Mouse (Mus musculus) liver, embryonic 14.5 days (tissue): ENCODE results near the gene 2310061I04Rik. TPM values are rescaled to one million over a fixed set of nuclear protein-coding genes. Genes with fewer than 3 reads are reported as not detected.

ENCODE experiments used
- ATAC-seq: fragments of 200-750 bp; cut with Nextera tagmentation; 2 replicates; pipeline ENCODE4 v1.8.0; 2017; ENCODE audit warnings: moderate number of reproducible peaks, mild to moderate bottlenecking, moderate library complexity; ENCODE audit not compliant: insufficient read depth
- DNase-seq, 3 experiments: peaks; one replicate each; pipeline ENCODE4 v3.0.0-alpha.2; 2012 to 2013; ENCODE audit warnings: low read depth in 3 of 3, low spot score in 3 of 3
- H3K27ac ChIP-seq: fragments of 300-500 bp; sonication (generic); 2 replicates; pipeline ENCODE4 v1.5.1; 2014; ENCODE audit warnings: moderate library complexity, mild to moderate bottlenecking, control low read depth, inconsistent platforms
- H3K27me3 ChIP-seq: fragments of 300-500 bp; sonication (generic); 2 replicates; pipeline ENCODE4 v1.6.1; 2014; ENCODE audit warnings: mild to moderate bottlenecking, low read length, moderate library complexity; ENCODE audit not compliant: control insufficient read depth, insufficient read depth
- H3K36me3 ChIP-seq: fragments of 300-500 bp; sonication (generic); replicated peaks from 2 replicates; pipeline ENCODE4 v1.6.1; 2014; ENCODE audit warnings: low read depth; ENCODE audit not compliant: control insufficient read depth, insufficient read depth
- H3K4me1 ChIP-seq, 2 experiments: fragments of 200-500 bp in 1 of 2; fragments of 300-500 bp in 1 of 2; sonication (generic) in 1 of 2; replicated peaks; 2 replicates each; pipeline ENCODE4 v1.6.1; 2012 to 2014; ENCODE audit warnings: antibody characterized with exemption in 1 of 2, inconsistent platforms in 1 of 2, low read length in 1 of 2; ENCODE audit not compliant: control insufficient read depth in 2 of 2, insufficient read depth in 2 of 2
- H3K4me2 ChIP-seq: fragments of 300-500 bp; sonication (generic); 2 replicates; pipeline ENCODE4 v1.6.1; 2014; ENCODE audit warnings: low read depth, mild to moderate bottlenecking, control low read depth, moderate library complexity
- H3K4me3 ChIP-seq, 2 experiments: fragments of 200-500 bp in 1 of 2; fragments of 300-500 bp in 1 of 2; sonication (generic) in 1 of 2; 2 replicates each; pipeline ENCODE4 v1.5.1; 2012 to 2014; ENCODE audit warnings: low read depth in 2 of 2, low read length in 2 of 2, mild to moderate bottlenecking in 2 of 2, control low read depth in 1 of 2, inconsistent platforms in 1 of 2, moderate library complexity in 1 of 2; ENCODE audit not compliant: insufficient read depth in 1 of 2
- H3K9ac ChIP-seq: fragments of 300-500 bp; sonication (generic); replicated peaks from 2 replicates; pipeline ENCODE4 v1.6.1; 2014; ENCODE audit warnings: mild to moderate bottlenecking, control low read depth, moderate library complexity
- H3K9me3 ChIP-seq: fragments of 300-500 bp; sonication (generic); 2 replicates; pipeline ENCODE4 v1.6.1; 2016; ENCODE audit warnings: low read length, mixed read lengths; ENCODE audit not compliant: control insufficient read depth
- CTCF ChIP-seq: IDR thresholded peaks from 2 replicates; pipeline ENCODE4 v1.5.1; 2016; ENCODE audit warnings: antibody characterized with exemption, low read depth, control low read depth
- EP300 ChIP-seq: IDR thresholded peaks from 2 replicates; pipeline ENCODE4 v1.6.1; 2016; ENCODE audit warnings: antibody characterized with exemption, low read depth
- WGBS: fragments of 180-500 bp; shearing (Covaris S2); extraction: QIAGEN DNeasy Blood & Tissue Kit; methylation state at CpG from one replicate; pipeline ENCODE4 v1.1.7; 2014; ENCODE audit not compliant: insufficient replicate concordance; 5-methylcytosine and 5-hydroxymethylcytosine counted together
- polyA plus RNA-seq, 2 experiments: library from polyadenylated mRNA; depleted of rRNA in 1 of 2; stranded (reverse) in 1 of 2; unstranded in 1 of 2; fragments of >200 nt; fragmentation: Nextera tagmentation in 1 of 2; extraction: Ambion mirVana in 1 of 2; gene quantifications; 2 replicates each; pipeline versions ENCODE4 v1.2.1 to v1.2.3; 2012 to 2014

The 2310061I04Rik gene
- polyA plus RNA-seq, 2 experiments = 10.6 to 14.4 TPM

DNA sequence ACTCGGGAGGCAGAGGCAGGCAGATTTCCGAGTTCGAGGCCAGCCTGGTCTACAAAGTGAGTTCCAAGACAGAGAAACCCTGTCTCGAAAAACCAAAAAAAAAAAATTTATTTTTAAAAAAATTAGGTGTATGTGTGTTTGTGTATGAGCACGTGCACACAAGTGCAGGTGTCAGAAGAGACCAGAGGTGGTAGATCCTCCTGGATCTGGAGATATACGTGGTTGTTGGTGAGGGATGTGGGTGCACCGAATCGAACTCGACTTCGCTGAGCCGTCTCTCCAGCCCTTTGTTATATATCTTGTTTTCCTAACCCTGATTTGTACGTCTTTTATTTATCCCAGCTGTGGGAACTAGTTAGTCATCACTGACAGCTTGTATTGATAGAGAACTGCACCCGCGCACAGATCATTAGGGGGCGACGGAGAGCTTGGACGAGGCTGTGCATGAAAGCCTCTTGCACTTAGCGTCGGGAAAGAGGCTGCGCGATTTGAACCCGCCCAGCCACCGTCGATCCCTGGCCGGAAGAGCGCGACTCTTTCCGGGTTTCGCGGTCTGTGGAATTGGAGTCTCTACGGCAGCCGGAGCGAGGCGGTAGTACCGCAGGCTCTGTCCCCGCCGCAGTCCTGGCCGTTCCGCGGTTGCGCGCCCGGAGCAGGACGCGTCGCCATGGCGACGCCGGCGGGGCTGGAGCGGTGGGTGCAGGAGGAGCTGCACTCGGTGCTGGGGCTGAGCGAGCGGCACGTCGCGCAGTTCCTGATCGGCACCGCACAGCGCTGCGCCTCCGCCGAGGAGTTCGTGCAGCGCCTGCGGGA, 17.8 kb downstream of the 2310061I04Rik start, which contains the start of gene Dhx16:
TSS of gene Dhx16 (plus strand) at position 575 of the 813 bp plus-strand sequence.
- Histone ChIP-seq H3K4me2 (peak within 1 kb of the TSS; percentile 79), H3K27ac (peak within 1 kb of the TSS; percentile 40; the same call in 1 of the 2 replicates), H3K4me1 (peaks cover 4 to 8% of the 10 kb centered on the region in 2 experiments; a peak in 2 of 4 replicates), H3K9me3 (no peaks in the 10 kb centered on the region), H3K27me3 (no peaks in the 10 kb centered on the region), H3K9ac (peak within 1 kb of the TSS; percentile 79), H3K4me3 (peak within 1 kb of the TSS; percentile 65 to 91), H3K36me3 (peaks cover 18% of the 10 kb centered on the region)
- ATAC-seq (peak; percentile 91), DNase-seq (peak; percentile 88 to 91 (median 89))
- TF ChIP-seq CTCF (peak; percentile 94), EP300 (peak; percentile 39; the same call in 1 of the 2 replicates)
- 5% methylated on average over 66 of the region's 66 CpGs for WGBS

GRCm38 (mm10) chr17:35874721-35875120, 22.5 kb downstream of the 2310061I04Rik start:
- Histone ChIP-seq H3K9me3 (peaks cover 3% of the 10 kb centered on the region), H3K4me3 (no peak overlapping the region), H3K4me1 (peaks cover 8 to 11% of the 10 kb centered on the region in 2 experiments), H3K4me2 (no peak overlapping the region), H3K36me3 (no peaks in the 10 kb centered on the region), H3K9ac (no peak overlapping the region), H3K27ac (no peak overlapping the region), H3K27me3 (no peaks in the 10 kb centered on the region; the same call in 1 of the 2 replicates)
- ATAC-seq (no peak), DNase-seq (no peak)
- WGBS = 80% methylated on average over 6 of the region's 6 CpGs
- no peak for TF ChIP-seq CTCF
- no peak for TF ChIP-seq EP300

DNA sequence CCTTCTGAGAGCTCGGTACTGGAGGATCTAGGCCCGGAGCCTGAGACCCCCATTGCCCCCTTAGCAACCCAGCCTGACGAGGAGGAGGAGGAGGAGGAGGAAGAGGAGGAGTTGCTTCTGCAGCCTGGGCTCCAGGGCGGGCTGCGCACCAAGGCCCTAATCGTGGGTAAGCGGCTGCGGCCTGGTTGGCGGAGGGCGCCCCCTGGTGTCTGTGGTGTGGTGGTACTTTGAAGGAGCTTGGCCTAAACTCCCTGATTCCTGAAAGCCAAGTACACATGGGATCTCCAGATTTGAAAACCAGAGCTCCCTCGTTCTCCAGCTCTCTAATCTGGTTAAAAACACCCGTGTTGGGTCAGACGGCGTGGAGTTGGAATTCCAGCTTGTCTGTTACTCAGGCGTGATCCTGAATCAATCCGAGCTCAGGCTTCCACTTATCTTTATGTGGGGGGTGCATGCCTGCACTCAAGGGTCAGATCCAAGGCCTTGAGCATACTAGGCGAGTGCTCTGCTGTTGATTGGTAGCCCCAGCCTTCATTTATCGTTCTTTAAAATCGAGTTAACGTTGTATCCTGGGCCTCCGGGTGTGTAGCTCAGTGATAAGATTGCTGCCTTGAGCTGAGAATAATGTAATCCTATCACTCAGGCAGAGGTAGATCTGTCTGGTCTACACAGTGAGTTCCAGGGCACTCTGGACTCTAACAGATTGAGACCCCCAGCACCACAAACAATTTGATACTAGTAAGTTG, 23.3 kb downstream of the 2310061I04Rik start:
- Histone ChIP-seq H3K9ac (no peak overlapping the region), H3K4me2 (peak overlapping the region; percentile 45), H3K4me1 (peaks cover 8 to 13% of the 10 kb centered on the region in 2 experiments), H3K4me3 (no peak overlapping the region), H3K27ac (no peak overlapping the region), H3K36me3 (no peaks in the 10 kb centered on the region), H3K27me3 (peaks cover 5% of the 10 kb centered on the region), H3K9me3 (peaks cover 3% of the 10 kb centered on the region)
- peak; percentile 65 for ATAC-seq
- peak; percentile 99 for TF ChIP-seq CTCF
- TF ChIP-seq EP300 = 0 out of 2 replicates have a peak, but pooled peaks have one; percentile 17
- 7% methylated on average over 21 of the region's 21 CpGs for WGBS
- peak in 2 of 3 experiments; percentile 62 to 72 for DNase-seq

GRCm38 (mm10) chr17:35870884-35871696, 26.1 kb downstream of the 2310061I04Rik start:
- TF ChIP-seq CTCF = peak; percentile 75
- no peak for TF ChIP-seq EP300
- Histone ChIP-seq H3K4me2 (peak overlapping the region; percentile 26), H3K9me3 (peaks cover 3% of the 10 kb centered on the region), H3K4me3 (peak overlapping the region in 1 of 2 experiments; percentile 10; a peak in 2 of 4 replicates), H3K4me1 (peaks cover 8 to 13% of the 10 kb centered on the region in 2 experiments), H3K36me3 (no peaks in the 10 kb centered on the region), H3K9ac (no peak overlapping the region), H3K27me3 (peaks cover 33% of the 10 kb centered on the region), H3K27ac (no peak overlapping the region)
- no peak for DNase-seq
- 32% methylated on average over 8 of the region's 8 CpGs for WGBS
- ATAC-seq = no peak
